Mouse (Mus musculus) hindbrain, embryonic 13.5 days (tissue): ENCODE results near the gene Krtap9-3. TPM values are rescaled to one million over a fixed set of nuclear protein-coding genes. Genes with fewer than 3 reads are reported as not detected.

Source experiments
- ATAC-seq: fragments of 200-750 bp; cut with Nextera tagmentation; 2 replicates; pipeline ENCODE4 v1.8.0; 2017; ENCODE audit warnings: moderate TSS enrichment; ENCODE audit not compliant: low FRiP score
- H3K27ac ChIP-seq: fragments of 300-500 bp; sonication (generic); 2 replicates; pipeline ENCODE4 v1.5.1; 2015; ENCODE audit warnings: inconsistent platforms, mild to moderate bottlenecking, moderate library complexity
- H3K27me3 ChIP-seq: fragments of 300-500 bp; sonication (generic); 2 replicates; pipeline ENCODE4 v1.6.1; 2015; ENCODE audit warnings: mild to moderate bottlenecking, inconsistent platforms
- H3K36me3 ChIP-seq: fragments of 300-500 bp; sonication (generic); 2 replicates; pipeline ENCODE4 v1.6.1; 2015; ENCODE audit warnings: mild to moderate bottlenecking, inconsistent platforms
- H3K4me1 ChIP-seq: fragments of 300-500 bp; sonication (generic); replicated peaks from 2 replicates; pipeline ENCODE4 v1.6.1; 2015; ENCODE audit warnings: inconsistent platforms
- H3K4me2 ChIP-seq: fragments of 300-500 bp; sonication (generic); 2 replicates; pipeline ENCODE4 v1.6.1; 2015; ENCODE audit warnings: inconsistent platforms, mild to moderate bottlenecking, moderate library complexity
- H3K4me3 ChIP-seq: fragments of 300-500 bp; sonication (generic); 2 replicates; pipeline ENCODE4 v1.5.1; 2015; ENCODE audit warnings: mild to moderate bottlenecking, inconsistent platforms
- H3K9ac ChIP-seq: fragments of 300-500 bp; sonication (generic); 2 replicates; pipeline ENCODE4 v1.6.1; 2015; ENCODE audit warnings: mild to moderate bottlenecking, inconsistent platforms
- H3K9me3 ChIP-seq: fragments of 300-500 bp; sonication (generic); 2 replicates; pipeline ENCODE4 v1.6.1; 2016; ENCODE audit warnings: inconsistent platforms
- WGBS: fragments of 180-500 bp; shearing (Covaris S2); methylation state at CpG from one replicate; pipeline ENCODE4 v1.1.7; 2015; 5-methylcytosine and 5-hydroxymethylcytosine counted together
- polyA plus RNA-seq: library from polyadenylated mRNA; unstranded; fragments of >200 nt; fragmentation: Nextera tagmentation; extraction: Ambion mirVana; gene quantifications from 2 replicates; pipeline ENCODE4 v1.2.1, GENCODE M21; 2015

Gene Krtap9-3
- polyA plus RNA-seq, 1 experiment from 2014 or later: not detected

GRCm38 (mm10) chr11:99557976-99558745 lies 39.7 kb downstream of the Krtap9-3 start:
- WGBS: 83% methylated on average over 3 of the region's 3 CpGs
- no peaks in the 10 kb centered on the region for H3K27me3 ChIP-seq
- H3K27ac ChIP-seq: no peak overlapping the region
- no peaks in the 10 kb centered on the region for H3K36me3 ChIP-seq
- no peak overlapping the region for H3K9ac ChIP-seq
- no peak for ATAC-seq
- no peak overlapping the region for H3K4me2 ChIP-seq
- H3K4me1 ChIP-seq: no peaks in the 10 kb centered on the region
- H3K4me3 ChIP-seq: no peak overlapping the region
- H3K9me3 ChIP-seq: no peaks in the 10 kb centered on the region

- Histone ChIP-seq H3K4me3 (no peak within 1 kb of the TSS), H3K9ac (no peak within 1 kb of the TSS), H3K27ac (no peak within 1 kb of the TSS), H3K4me2 (no peak within 1 kb of the TSS), H3K4me1 (no peaks in the 10 kb centered on the region), H3K9me3 (no peaks in the 10 kb centered on the region), H3K36me3 (no peaks in the 10 kb centered on the region), H3K27me3 (no peaks in the 10 kb centered on the region)
- ATAC-seq: no peak
- WGBS: 88% methylated on average over 2 of the region's 2 CpGs
These were observed 41.2 kb downstream of the Krtap9-3 start, which contains the start of gene Krtap3-2 for GRCm38 (mm10) chr11:99556753-99557152. Gene Krtap3-2, minus strand, starts transcription at chr11:99556853.

GRCm38 (mm10) chr11:99556195-99556594 lies 41.7 kb downstream of the Krtap9-3 start:
- no peaks in the 10 kb centered on the region for H3K27me3 ChIP-seq
- ATAC-seq: no peak
- H3K27ac ChIP-seq: no peak overlapping the region
- no peaks in the 10 kb centered on the region for H3K36me3 ChIP-seq
- no peak overlapping the region for H3K9ac ChIP-seq
- H3K4me2 ChIP-seq: no peak overlapping the region
- 97% methylated on average over 2 of the region's 2 CpGs for WGBS
- H3K4me3 ChIP-seq: no peak overlapping the region
- no peaks in the 10 kb centered on the region for H3K9me3 ChIP-seq
- no peaks in the 10 kb centered on the region for H3K4me1 ChIP-seq

- H3K4me1 ChIP-seq: no peaks in the 10 kb centered on the region
- H3K9ac ChIP-seq: no peak within 1 kb of the TSS
- H3K36me3 ChIP-seq: no peaks in the 10 kb centered on the region
- WGBS: 71% methylated on average over 4 of the region's 4 CpGs
- H3K27me3 ChIP-seq: no peaks in the 10 kb centered on the region
- no peak within 1 kb of the TSS for H3K4me3 ChIP-seq
- H3K4me2 ChIP-seq: no peak within 1 kb of the TSS
- H3K9me3 ChIP-seq: no peaks in the 10 kb centered on the region
- ATAC-seq: no peak
- no peak within 1 kb of the TSS for H3K27ac ChIP-seq
These were observed 47.1 kb downstream of the Krtap9-3 start, which contains the start of gene Krtap3-3 for GRCm38 (mm10) chr11:99550765-99551164. Gene Krtap3-3, minus strand, starts transcription at chr11:99550865.

GRCm38 (mm10) chr11:99547892-99548291 lies 50.0 kb downstream of the Krtap9-3 start:
- Histone ChIP-seq H3K4me2 (no peak overlapping the region), H3K27me3 (no peaks in the 10 kb centered on the region), H3K4me1 (no peaks in the 10 kb centered on the region), H3K27ac (no peak overlapping the region), H3K36me3 (no peaks in the 10 kb centered on the region), H3K9me3 (no peaks in the 10 kb centered on the region), H3K4me3 (no peak overlapping the region), H3K9ac (no peak overlapping the region)
- no peak for ATAC-seq

Other genes with a start within 250 kb of the Krtap9-3 start
- not detected in 2 replicates for gene Krt27, start 247.0 kb downstream of the Krtap9-3 start, polyA plus RNA-seq
- 0.43 and 0.47 TPM in 2 replicates for gene Krt28, start 223.2 kb downstream of the Krtap9-3 start, polyA plus RNA-seq
- gene Krt10, start 208.7 kb downstream of the Krtap9-3 start, polyA plus RNA-seq: 32.7 and 41.6 TPM in 2 replicates
- 0.13 TPM in 1 of 2 replicates, not detected in the other for gene Krt12, start 175.8 kb downstream of the Krtap9-3 start, polyA plus RNA-seq
- gene Krt20, start 160.0 kb downstream of the Krtap9-3 start, polyA plus RNA-seq: 0.17 and 0.22 TPM in 2 replicates
- gene Krt23, start 105.0 kb downstream of the Krtap9-3 start, polyA plus RNA-seq: 0.10 and 0.17 TPM in 2 replicates
- not detected in 2 replicates for gene Krt39, start 76.8 kb downstream of the Krtap9-3 start, polyA plus RNA-seq
- gene Krt40, start 54.9 kb downstream of the Krtap9-3 start, polyA plus RNA-seq: not detected in 2 replicates
- not detected in 2 replicates for gene Krtap3-3, start 47.2 kb downstream of the Krtap9-3 start, polyA plus RNA-seq
- not detected in 2 replicates for gene Krtap3-2, start 41.3 kb downstream of the Krtap9-3 start, polyA plus RNA-seq
- not detected in 2 replicates for gene Gm11939, start 38.6 kb downstream of the Krtap9-3 start, polyA plus RNA-seq
- not detected in 2 replicates for gene Krtap3-1, start 31.5 kb downstream of the Krtap9-3 start, polyA plus RNA-seq
- gene Krtap1-5, start 17.1 kb downstream of the Krtap9-3 start, polyA plus RNA-seq: not detected in 2 replicates
- not detected in 2 replicates for gene Krtap1-4, start 14.5 kb downstream of the Krtap9-3 start, polyA plus RNA-seq
- gene Krtap1-3, start 6.8 kb downstream of the Krtap9-3 start, polyA plus RNA-seq: not detected in 2 replicates
- gene Gm11938, start 5.2 kb upstream of the Krtap9-3 start, polyA plus RNA-seq: not detected in 2 replicates
- gene Gm11937, start 12.1 kb upstream of the Krtap9-3 start, polyA plus RNA-seq: not detected in 2 replicates
- not detected in 2 replicates for gene Krtap2-4, start 16.7 kb upstream of the Krtap9-3 start, polyA plus RNA-seq
- not detected in 2 replicates for gene Gm11562, start 22.3 kb upstream of the Krtap9-3 start, polyA plus RNA-seq
- not detected in 2 replicates for gene Krtap4-1, start 30.1 kb upstream of the Krtap9-3 start, polyA plus RNA-seq
- not detected in 2 replicates for gene Krtap4-2, start 37.0 kb upstream of the Krtap9-3 start, polyA plus RNA-seq
- gene Krtap4-7, start 46.0 kb upstream of the Krtap9-3 start, polyA plus RNA-seq: not detected in 2 replicates
- gene Gm11555, start 52.1 kb upstream of the Krtap9-3 start, polyA plus RNA-seq: not detected in 2 replicates
- gene Gm11563, start 60.9 kb upstream of the Krtap9-3 start, polyA plus RNA-seq: not detected in 2 replicates
- not detected in 2 replicates for gene Krtap4-6, start 67.9 kb upstream of the Krtap9-3 start, polyA plus RNA-seq
- not detected in 2 replicates for gene Gm14190, start 92.6 kb upstream of the Krtap9-3 start, polyA plus RNA-seq
- not detected in 2 replicates for gene Gm14180, start 136.2 kb upstream of the Krtap9-3 start, polyA plus RNA-seq
- gene Gm11595, start 174.8 kb upstream of the Krtap9-3 start, polyA plus RNA-seq: not detected in 2 replicates
- not detected in 2 replicates for gene Krtap4-8, start 182.6 kb upstream of the Krtap9-3 start, polyA plus RNA-seq
- gene Krtap4-9, start 187.1 kb upstream of the Krtap9-3 start, polyA plus RNA-seq: not detected in 2 replicates
- not detected in 2 replicates for gene Gm11596, start 195.4 kb upstream of the Krtap9-3 start, polyA plus RNA-seq
- gene Gm11569, start 200.8 kb upstream of the Krtap9-3 start, polyA plus RNA-seq: not detected in 2 replicates
- gene Gm11554, start 206.3 kb upstream of the Krtap9-3 start, polyA plus RNA-seq: not detected in 2 replicates
- gene Krtap4-13, start 211.8 kb upstream of the Krtap9-3 start, polyA plus RNA-seq: not detected in 2 replicates
- gene Gm11564, start 217.6 kb upstream of the Krtap9-3 start, polyA plus RNA-seq: not detected in 2 replicates
- gene 2300003K06Rik, start 240.0 kb upstream of the Krtap9-3 start, polyA plus RNA-seq: not detected in 2 replicates